Mouse (Mus musculus): ENCODE measurements around the gene Rptor. TPM values are rescaled to one million over a fixed set of nuclear protein-coding genes. Genes with fewer than 3 reads are reported as not detected.

Gene Rptor
- total and polyA plus RNA-seq, 2 experiments from 2014 or later: 8.5 to 64.8 TPM

GRCm38 (mm10) chr11:119685910-119686659, 83.4 kb downstream of the Rptor start:
- H3K9ac ChIP-seq (replicated peaks; ENCODE audit: low read length, poor library complexity, severe bottlenecking): no peak overlapping the region
- H3K27ac ChIP-seq (ENCODE audit: low read depth, low read length): no peak overlapping the region
- no peak for TF ChIP-seq CTCF (IDR thresholded peaks at IDR 0.05)
- H3K4me1 ChIP-seq (ENCODE audit: insufficient read depth, low read length): peaks cover 10% of the 10 kb centered on the region; the same call in 1 of the 2 replicates
- DNase-seq (ENCODE audit: low spot score) (no peak), ATAC-seq (ENCODE audit: low FRiP score) (no peak)
- 83% methylated on average over 2 of the region's 2 CpGs for WGBS
- no peak overlapping the region for H3K4me2 ChIP-seq (ENCODE audit: low read depth, low read length, poor library complexity, severe bottlenecking)
- H3K36me3 ChIP-seq (ENCODE audit: insufficient read depth, low read length): no peaks in the 10 kb centered on the region
- H3K4me3 ChIP-seq (ENCODE audit: low read depth, low read length): no peak overlapping the region
- H3K9me3 ChIP-seq (ENCODE audit: low read length): no peaks in the 10 kb centered on the region
- no peaks in the 10 kb centered on the region for H3K27me3 ChIP-seq (ENCODE audit: insufficient read depth, low read length)

DNA sequence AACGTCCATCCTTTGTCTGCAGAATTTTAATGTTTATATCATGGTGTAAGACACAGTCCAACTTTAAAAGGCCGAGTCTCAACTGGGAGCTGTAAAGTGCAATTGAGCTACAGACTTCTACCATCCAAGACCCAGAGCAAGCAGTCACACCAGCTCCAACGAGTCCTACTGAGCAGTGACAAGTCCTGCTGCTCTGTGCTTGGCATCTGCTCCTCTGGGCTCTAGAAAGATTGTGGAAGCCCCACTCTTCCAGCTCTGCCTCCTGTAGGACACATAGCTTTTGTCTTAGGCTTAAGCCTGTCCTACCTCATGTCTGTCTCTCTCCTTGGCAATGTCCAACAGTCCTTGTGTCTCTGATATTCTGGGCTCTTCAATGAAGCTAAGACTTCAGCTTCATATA, 84.6 kb downstream of the Rptor start:
- DNase-seq (ENCODE audit: low spot score): no peak
- Histone ChIP-seq H3K4me2 (ENCODE audit: low read depth, low read length, poor library complexity, severe bottlenecking) (no peak overlapping the region), H3K27me3 (ENCODE audit: insufficient read depth, low read length) (no peaks in the 10 kb centered on the region), H3K9ac (replicated peaks; ENCODE audit: low read length, poor library complexity, severe bottlenecking) (no peak overlapping the region), H3K4me3 (ENCODE audit: low read depth, low read length) (no peak overlapping the region), H3K36me3 (ENCODE audit: insufficient read depth, low read length) (no peaks in the 10 kb centered on the region), H3K27ac (ENCODE audit: low read depth, low read length) (no peak overlapping the region), H3K4me1 (ENCODE audit: insufficient read depth, low read length) (peaks cover 10% of the 10 kb centered on the region; the same call in 1 of the 2 replicates), H3K9me3 (ENCODE audit: low read length) (no peaks in the 10 kb centered on the region)
- TF ChIP-seq CTCF (IDR thresholded peaks at IDR 0.05): no peak
- no peak for ATAC-seq (ENCODE audit: low FRiP score)
- WGBS: 84% methylated on average over 3 of the region's 3 CpGs

DNA sequence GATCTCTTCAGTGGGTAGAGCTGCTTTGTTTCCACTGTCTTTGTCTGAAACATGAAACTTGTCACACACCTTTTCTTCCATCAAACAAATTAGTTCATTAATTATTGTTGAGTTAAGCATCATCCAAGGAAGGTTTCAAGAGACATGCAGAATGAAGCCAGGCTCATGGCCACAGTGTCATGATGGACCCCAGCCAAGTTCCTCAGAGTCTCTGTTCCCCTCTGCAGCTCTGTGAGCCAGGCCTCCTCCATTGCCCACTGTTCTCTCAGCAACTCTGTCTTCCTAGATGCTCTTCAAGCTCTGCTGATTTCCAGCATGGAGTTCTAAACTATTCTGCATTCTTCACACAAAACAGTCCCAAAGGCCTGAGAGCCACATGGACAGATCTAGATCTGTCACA, 85.3 kb downstream of the Rptor start:
- Histone ChIP-seq H3K9ac (replicated peaks; ENCODE audit: low read length, poor library complexity, severe bottlenecking) (no peak overlapping the region), H3K9me3 (ENCODE audit: low read length) (no peaks in the 10 kb centered on the region), H3K36me3 (ENCODE audit: insufficient read depth, low read length) (no peaks in the 10 kb centered on the region), H3K27me3 (ENCODE audit: insufficient read depth, low read length) (no peaks in the 10 kb centered on the region), H3K4me3 (ENCODE audit: low read depth, low read length) (no peak overlapping the region), H3K27ac (ENCODE audit: low read depth, low read length) (no peak overlapping the region), H3K4me1 (ENCODE audit: insufficient read depth, low read length) (peaks cover 10% of the 10 kb centered on the region; the same call in 1 of the 2 replicates), H3K4me2 (ENCODE audit: low read depth, low read length, poor library complexity, severe bottlenecking) (no peak overlapping the region)
- no peak for TF ChIP-seq CTCF (IDR thresholded peaks at IDR 0.05)
- ATAC-seq (ENCODE audit: low FRiP score) (no peak), DNase-seq (ENCODE audit: low spot score) (no peak)

GRCm38 (mm10) chr11:119689936-119690335, 87.2 kb downstream of the Rptor start:
- Histone ChIP-seq H3K27ac (ENCODE audit: low read depth, low read length) (no peak overlapping the region), H3K4me2 (ENCODE audit: low read depth, low read length, poor library complexity, severe bottlenecking) (no peak overlapping the region), H3K9me3 (ENCODE audit: low read length) (no peaks in the 10 kb centered on the region), H3K27me3 (ENCODE audit: insufficient read depth, low read length) (no peaks in the 10 kb centered on the region), H3K36me3 (ENCODE audit: insufficient read depth, low read length) (no peaks in the 10 kb centered on the region), H3K4me3 (ENCODE audit: low read depth, low read length) (no peak overlapping the region), H3K9ac (replicated peaks; ENCODE audit: low read length, poor library complexity, severe bottlenecking) (no peak overlapping the region), H3K4me1 (ENCODE audit: insufficient read depth, low read length) (peaks cover 10% of the 10 kb centered on the region; the same call in 1 of the 2 replicates)
- no peak for ATAC-seq (ENCODE audit: low FRiP score)
- WGBS: 98% methylated on average over 3 of the region's 3 CpGs
- no peak for TF ChIP-seq CTCF (IDR thresholded peaks at IDR 0.05)
- no peak for DNase-seq (ENCODE audit: low spot score)

GRCm38 (mm10) chr11:119692196-119692910, 89.6 kb downstream of the Rptor start:
- no peaks in the 10 kb centered on the region for H3K9me3 ChIP-seq (ENCODE audit: low read length)
- H3K4me3 ChIP-seq (ENCODE audit: low read depth, low read length): no peak overlapping the region
- H3K4me1 ChIP-seq (ENCODE audit: insufficient read depth, low read length): no peaks in the 10 kb centered on the region
- ATAC-seq (ENCODE audit: low FRiP score) (no peak), DNase-seq (ENCODE audit: low spot score) (no peak)
- 86% methylated on average over 6 of the region's 6 CpGs for WGBS
- no peak overlapping the region for H3K4me2 ChIP-seq (ENCODE audit: low read depth, low read length, poor library complexity, severe bottlenecking)
- no peak overlapping the region for H3K9ac ChIP-seq (replicated peaks; ENCODE audit: low read length, poor library complexity, severe bottlenecking)
- H3K36me3 ChIP-seq (ENCODE audit: insufficient read depth, low read length): no peaks in the 10 kb centered on the region
- H3K27ac ChIP-seq (ENCODE audit: low read depth, low read length): no peak overlapping the region
- no peaks in the 10 kb centered on the region for H3K27me3 ChIP-seq (ENCODE audit: insufficient read depth, low read length)
- TF ChIP-seq CTCF (IDR thresholded peaks at IDR 0.05): no peak

- Histone ChIP-seq H3K27me3 (ENCODE audit: insufficient read depth, low read length) (no peaks in the 10 kb centered on the region), H3K27ac (ENCODE audit: low read depth, low read length) (no peak overlapping the region), H3K4me2 (ENCODE audit: low read depth, low read length, poor library complexity, severe bottlenecking) (no peak overlapping the region), H3K36me3 (ENCODE audit: insufficient read depth, low read length) (no peaks in the 10 kb centered on the region), H3K9me3 (ENCODE audit: low read length) (no peaks in the 10 kb centered on the region), H3K4me3 (ENCODE audit: low read depth, low read length) (no peak overlapping the region), H3K4me1 (ENCODE audit: insufficient read depth, low read length) (no peaks in the 10 kb centered on the region), H3K9ac (replicated peaks; ENCODE audit: low read length, poor library complexity, severe bottlenecking) (no peak overlapping the region)
- no peak for ATAC-seq (ENCODE audit: low FRiP score)
- TF ChIP-seq CTCF (IDR thresholded peaks at IDR 0.05): no peak
- no peak for DNase-seq (ENCODE audit: low spot score)
- 47% methylated on average over 1 of the region's 1 CpGs for WGBS
Observed at GRCm38 (mm10) chr11:119692911-119693261, 90.2 kb downstream of the Rptor start.

All from midbrain, postnatal 0 days (tissue).